8 mouse cellular contexts compared by ENCODE assay signal in genomic region chr8:126849411-126850188, GRCm38 (mm10).
A peak's percentile ranks its signal among the peaks of the same experiment; 100 is the strongest.
DNase-seq lines count a peak whose midpoint lies in the region; ATAC-seq and TF ChIP-seq lines count a peak whose summit lies in the region.

No protein-coding gene starts in this region.

- peak overlapping the region; percentile 23; the same call in 1 of the 2 replicates for H3K4me3 ChIP-seq in gastrocnemius, adult 2 months
- no peak overlapping the region for H3K4me3 ChIP-seq in hindbrain, postnatal 0 days (ENCODE audit: low read length)
- H3K4me3 ChIP-seq in liver, embryonic 16.5 days (ENCODE audit: low read depth, low read length): no peak overlapping the region
- no peak overlapping the region for H3K4me3 ChIP-seq in olfactory bulb, adult 2 months (ENCODE audit: insufficient read depth, low read depth, low read length)

- WGBS in hindbrain, postnatal 0 days: 72% methylated on average over 9 of the region's 9 CpGs
- 19% methylated on average over 9 of the region's 9 CpGs for WGBS in liver, embryonic 16.5 days (ENCODE audit: insufficient replicate concordance)
- 65% methylated on average over 9 of the region's 9 CpGs for WGBS in olfactory bulb, adult 2 months

- peak; percentile 39; the same call in 1 of the 2 replicates for TF ChIP-seq CTCF in gastrocnemius, adult 2 months (IDR thresholded peaks at IDR 0.05)
- TF ChIP-seq CTCF in hindbrain, postnatal 0 days (IDR thresholded peaks at IDR 0.05; ENCODE audit: low read depth): 0 out of 2 replicates have a peak, but pooled peaks have one; percentile 17
- TF ChIP-seq CTCF in olfactory bulb, adult 2 months (IDR thresholded peaks at IDR 0.05; ENCODE audit: insufficient read depth, low read depth, low read length): no peak

- no peak overlapping the region for H3K4me2 ChIP-seq in hindbrain, postnatal 0 days (ENCODE audit: low read depth, low read length)
- H3K4me2 ChIP-seq in liver, embryonic 16.5 days (ENCODE audit: low read depth, low read length): no peak overlapping the region

- peak overlapping the region; percentile 89 for H3K27ac ChIP-seq in gastrocnemius, adult 2 months
- H3K27ac ChIP-seq in hindbrain, postnatal 0 days: peak overlapping the region; percentile 42; the same call in 1 of the 2 replicates
- H3K27ac ChIP-seq in liver, embryonic 16.5 days (ENCODE audit: low read length): peak overlapping the region; percentile 79
- H3K27ac ChIP-seq in olfactory bulb, adult 2 months (ENCODE audit: insufficient read depth, low read depth, low read length): peak overlapping the region; percentile 7; the same call in 1 of the 2 replicates

- no peaks in the 10 kb centered on the region for H3K36me3 ChIP-seq in hindbrain, postnatal 0 days (ENCODE audit: insufficient read depth, low read length)
- H3K36me3 ChIP-seq in liver, embryonic 16.5 days (ENCODE audit: control insufficient read depth, insufficient read depth): no peaks in the 10 kb centered on the region

- no peaks in the 10 kb centered on the region for H3K4me1 ChIP-seq in hindbrain, postnatal 0 days (ENCODE audit: insufficient read depth, low read length)
- H3K4me1 ChIP-seq in liver, embryonic 16.5 days (ENCODE audit: control insufficient read depth, low read depth, low read length): peaks cover 35% of the 10 kb centered on the region
- peaks cover 11% of the 10 kb centered on the region for H3K4me1 ChIP-seq in olfactory bulb, adult 2 months (ENCODE audit: control insufficient read depth, insufficient read depth, low read length)

- no peaks in the 10 kb centered on the region for H3K9me3 ChIP-seq in hindbrain, postnatal 0 days (ENCODE audit: low read length)
- no peaks in the 10 kb centered on the region for H3K9me3 ChIP-seq in liver, embryonic 16.5 days (replicated peaks; ENCODE audit: control insufficient read depth, low read length)

- H3K9ac ChIP-seq in hindbrain, postnatal 0 days (replicated peaks; ENCODE audit: low read length): no peak overlapping the region
- H3K9ac ChIP-seq in liver, embryonic 16.5 days (ENCODE audit: low read depth, low read length): no peak overlapping the region; the same call in 1 of the 2 replicates

- TF ChIP-seq POLR2A in olfactory bulb, adult 2 months (IDR thresholded peaks at IDR 0.05; ENCODE audit: insufficient read depth, low read depth, low read length): no peak

- 0 out of 2 replicates have a peak, but pooled peaks have one; percentile 55 for ATAC-seq in hindbrain, postnatal 0 days
- ATAC-seq in liver, embryonic 16.5 days (ENCODE audit: low read depth): peak; percentile 59

- no peaks in the 10 kb centered on the region for H3K27me3 ChIP-seq in hindbrain, postnatal 0 days (ENCODE audit: insufficient read depth, low read length)
- H3K27me3 ChIP-seq in liver, embryonic 16.5 days (ENCODE audit: control insufficient read depth, insufficient read depth, low read depth, low read length): no peaks in the 10 kb centered on the region

- DNase-seq in A20 (ENCODE audit: low read depth, low spot score): peak; percentile 91
- DNase-seq in Muller cell, postnatal 12 days (ENCODE audit: inconsistent ontology term): peak; percentile 93
- peak; percentile 73 for DNase-seq in gastrocnemius, adult 2 months
- DNase-seq in hindbrain, postnatal 0 days (ENCODE audit: low spot score): peak; percentile 18
- no peak for DNase-seq in left cerebral cortex, adult 18-20 months (ENCODE audit: low spot score in 2 of 2)
- no peak for DNase-seq in right cerebral cortex, adult 18-20 months

- intact Hi-C loops in gastrocnemius, adult 2 months (cut with DNase I): no loop called here

Comparison
In these comparisons a context has a peak if more than half of its experiments do, and no peak if none do; other contexts are left out.
1. DNase-seq: peak in A20 (single experiment), Muller cell, postnatal 12 days (single experiment), gastrocnemius, adult 2 months (single experiment) and hindbrain, postnatal 0 days (single experiment); none in left cerebral cortex, adult 18-20 months (0 of 2) and right cerebral cortex, adult 18-20 months (single experiment).
2. H3K27ac ChIP-seq: peak in every context shown above with its lines; median percentile 89 in gastrocnemius, adult 2 months; 79 in liver, embryonic 16.5 days; 42 in hindbrain, postnatal 0 days; 7 in olfactory bulb, adult 2 months.